ENCODE assay signal across 9 mouse cellular contexts in genomic region chr2:31448756-31449440, GRCm38 (mm10). TPM values are rescaled to one million over a fixed set of nuclear protein-coding genes. Genes with fewer than 3 reads are reported as not detected.
A peak's percentile ranks its signal among the peaks of the same experiment; 100 is the strongest.
DNase-seq lines count a peak whose midpoint lies in the region; ATAC-seq and TF ChIP-seq lines count a peak whose summit lies in the region.
"Had no signal": no experiment of that assay in that cellular context is flagged by ENCODE, and none has a peak within 500 bp of the region (broad histone marks: within the 10 kb centered on the region; RNA-seq: fewer than 3 reads in every experiment).

No protein-coding gene starts in this region.

- no peak overlapping the region for H3K9ac ChIP-seq in forebrain, embryonic 14.5 days (ENCODE audit: low read length)
- H3K9ac ChIP-seq in intestine, embryonic 15.5 days: no peak overlapping the region
- H3K9ac ChIP-seq in stomach, embryonic 14.5 days (replicated peaks; ENCODE audit: low read depth, low read length): no peak overlapping the region
- H3K9ac ChIP-seq: liver, embryonic 14.5 days had no signal

- no peak for TF ChIP-seq CTCF in left cerebral cortex, adult 2 months (IDR thresholded peaks at IDR 0.05)
- no peak for TF ChIP-seq CTCF in cerebellum, adult 2 months (IDR thresholded peaks at IDR 0.05; ENCODE audit: borderline replicate concordance, insufficient read depth, low read depth, low read length)

- H3K36me3 ChIP-seq in forebrain, embryonic 14.5 days (ENCODE audit: control insufficient read depth, insufficient read depth, low read length): no peaks in the 10 kb centered on the region
- H3K36me3 ChIP-seq in intestine, embryonic 15.5 days: no peaks in the 10 kb centered on the region
- no peaks in the 10 kb centered on the region for H3K36me3 ChIP-seq in stomach, embryonic 14.5 days (ENCODE audit: control insufficient read depth, insufficient read depth, low read length)

- peak; percentile 57 for ATAC-seq in forebrain, embryonic 14.5 days
- no peak for ATAC-seq in intestine, embryonic 15.5 days
- ATAC-seq in stomach, embryonic 14.5 days (ENCODE audit: insufficient number of reproducible peaks, insufficient read depth, low FRiP score, low read depth): no peak

- 30% methylated on average over 3 of the region's 3 CpGs for WGBS in forebrain, embryonic 14.5 days
- 58% methylated on average over 3 of the region's 3 CpGs for WGBS in intestine, embryonic 15.5 days
- WGBS in stomach, embryonic 14.5 days: 63% methylated on average over 3 of the region's 3 CpGs
- 44% methylated on average over 3 of the region's 3 CpGs for WGBS in cerebellum, adult 2 months

- no peak for TF ChIP-seq POLR2A in cerebellum, adult 2 months (IDR thresholded peaks at IDR 0.05; ENCODE audit: borderline replicate concordance, insufficient read depth, low read length)

- intact Hi-C loops in left cerebral cortex, adult 2 months (cut with DNase I): no loop called here

- no peak for DNase-seq in left cerebral cortex, adult 2 months (ENCODE audit: extremely low spot score in 1 of 2, low spot score in 2 of 2)
- DNase-seq in left cerebral cortex, adult 8-10 months (ENCODE audit: low spot score in 2 of 2): no peak
- DNase-seq in forebrain, embryonic 14.5 days (ENCODE audit: low spot score): peak; percentile 27
- DNase-seq in B cell, adult 2 months: no peak
- no peak for DNase-seq in cerebellum, adult 2 months
- DNase-seq: cerebellum, postnatal 36 days had no signal

- H3K4me1 ChIP-seq in forebrain, embryonic 14.5 days (ENCODE audit: control insufficient read depth, insufficient read depth, low read length): peaks cover 18% of the 10 kb centered on the region
- peaks cover 30% of the 10 kb centered on the region for H3K4me1 ChIP-seq in intestine, embryonic 15.5 days (replicated peaks)
- peaks cover 16% of the 10 kb centered on the region; the same call in 1 of the 2 replicates for H3K4me1 ChIP-seq in stomach, embryonic 14.5 days (ENCODE audit: control insufficient read depth, insufficient read depth, low read length)
- H3K4me1 ChIP-seq in cerebellum, adult 2 months (ENCODE audit: control insufficient read depth, insufficient read depth, low read length): peaks cover 4% of the 10 kb centered on the region

- H3K4me3 ChIP-seq in left cerebral cortex, adult 2 months: no peak overlapping the region
- H3K4me3 ChIP-seq in forebrain, embryonic 14.5 days (ENCODE audit: low read depth, low read length): no peak overlapping the region
- H3K4me3 ChIP-seq in intestine, embryonic 15.5 days (replicated peaks): no peak overlapping the region
- H3K4me3 ChIP-seq in stomach, embryonic 14.5 days (ENCODE audit: low read depth, low read length): no peak overlapping the region
- H3K4me3 ChIP-seq in cerebellum, adult 2 months (replicated peaks; ENCODE audit: insufficient read depth, low read depth, low read length): no peak overlapping the region

- H3K27ac ChIP-seq in left cerebral cortex, adult 2 months: peak overlapping the region; percentile 47; the same call in 1 of the 2 replicates
- peak overlapping the region; percentile 16; the same call in 1 of the 2 replicates for H3K27ac ChIP-seq in forebrain, embryonic 14.5 days (ENCODE audit: low read depth, low read length)
- H3K27ac ChIP-seq in intestine, embryonic 15.5 days: peak overlapping the region; percentile 30
- H3K27ac ChIP-seq in stomach, embryonic 14.5 days (ENCODE audit: low read length): peak overlapping the region; percentile 30
- no peak overlapping the region for H3K27ac ChIP-seq in cerebellum, adult 2 months (ENCODE audit: insufficient read depth, low read length)
- H3K27ac ChIP-seq: liver, embryonic 14.5 days had no signal

- H3K9me3 ChIP-seq in forebrain, embryonic 14.5 days (replicated peaks; ENCODE audit: control insufficient read depth, low read length): no peaks in the 10 kb centered on the region
- no peaks in the 10 kb centered on the region for H3K9me3 ChIP-seq in intestine, embryonic 15.5 days
- H3K9me3 ChIP-seq in stomach, embryonic 14.5 days (ENCODE audit: control insufficient read depth, low read depth, low read length): no peaks in the 10 kb centered on the region

- H3K4me2 ChIP-seq in forebrain, embryonic 14.5 days (ENCODE audit: low read length): no peak overlapping the region
- H3K4me2 ChIP-seq in intestine, embryonic 15.5 days (replicated peaks): no peak overlapping the region
- no peak overlapping the region for H3K4me2 ChIP-seq in stomach, embryonic 14.5 days (replicated peaks; ENCODE audit: low read depth, low read length)

- H3K27me3 ChIP-seq in forebrain, embryonic 14.5 days (replicated peaks; ENCODE audit: control insufficient read depth, insufficient read depth, low read length): no peaks in the 10 kb centered on the region
- H3K27me3 ChIP-seq in intestine, embryonic 15.5 days (replicated peaks): no peaks in the 10 kb centered on the region
- H3K27me3 ChIP-seq in stomach, embryonic 14.5 days (ENCODE audit: control insufficient read depth, insufficient read depth, low read length): no peaks in the 10 kb centered on the region
- no peaks in the 10 kb centered on the region for H3K27me3 ChIP-seq in cerebellum, adult 2 months (ENCODE audit: control insufficient read depth, insufficient read depth, low read length)

RNA-seq across cellular contexts. Expression of gene Ass1, which starts 21.1 kb away (rescaled TPM):
- 10 to 100 TPM; 27.7 to 27.8 TPM for total RNA-seq in left cerebral cortex, adult 2 months (2021)
- total RNA-seq in left cerebral cortex, adult 8-10 months (2022): 10 to 100 TPM; 53.8 to 61.2 (median 56.4) TPM
- 6.3 and 6.9 TPM in 2 replicates for polyA plus RNA-seq in forebrain, embryonic 14.5 days (2014; fragmentation: Nextera tagmentation; extraction: Ambion mirVana)
- 176 and 244 TPM in 2 replicates for polyA plus RNA-seq in intestine, embryonic 15.5 days (2015; fragmentation: Nextera tagmentation; extraction: Ambion mirVana)
- polyA plus RNA-seq in stomach, embryonic 14.5 days (2014; fragmentation: Nextera tagmentation; extraction: Ambion mirVana): 34.3 and 54.4 TPM in 2 replicates
- 27.4 and 29.9 TPM in 2 replicates for polyA plus RNA-seq in cerebellum, adult 2 months (2012; rRNA removed)
